Mouse (Mus musculus): ENCODE measurements around the gene Ndufb8.

Gene Ndufb8

DNA sequence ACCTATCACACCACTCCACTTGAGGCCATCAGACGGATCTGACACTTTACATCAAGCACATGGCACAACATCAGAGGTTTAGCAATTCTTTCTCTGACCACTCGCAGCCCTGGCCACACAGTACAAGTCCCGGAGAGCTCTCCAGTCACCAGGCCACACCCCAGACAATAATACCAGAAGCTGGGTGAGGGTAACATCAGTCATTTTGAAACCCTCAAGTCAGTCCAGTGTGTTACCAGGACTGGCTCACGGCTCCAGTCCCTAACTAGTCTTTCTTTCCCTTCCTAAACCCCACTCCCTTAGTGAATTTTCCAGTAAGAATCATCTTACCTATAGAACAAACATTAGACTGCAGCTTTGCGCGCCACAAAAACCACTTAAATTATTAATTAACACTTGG lies 25.2 kb downstream of the Ndufb8 start:
- DNase-seq (ENCODE audit: low spot score in 2 of 2): no peak

GRCm38 (mm10) chr19:44525551-44526205 lies 29.6 kb downstream of the Ndufb8 start:
- no peak for DNase-seq (ENCODE audit: low spot score in 2 of 2)

DNA sequence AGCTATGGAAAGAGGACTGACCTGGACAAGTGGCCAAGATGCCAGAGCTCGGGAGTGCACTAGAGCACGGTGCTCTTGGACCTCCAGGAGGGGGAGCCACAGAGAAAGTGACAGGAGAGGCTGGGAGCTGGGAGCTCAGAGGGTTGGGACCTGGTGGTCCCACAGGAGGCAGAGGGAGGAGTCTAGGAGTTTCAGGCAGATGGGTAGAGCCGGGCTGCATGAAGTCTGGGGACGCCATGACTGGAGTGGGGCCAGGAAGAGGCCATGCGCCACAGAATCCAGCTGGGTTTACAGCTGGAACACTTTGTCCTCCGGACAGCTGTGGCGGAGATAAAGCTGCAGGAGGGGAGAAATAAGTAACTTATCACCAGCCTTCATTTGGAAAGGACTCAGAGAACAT lies 36.1 kb downstream of the Ndufb8 start:
- peak in 1 of 2 experiments; percentile 9 for DNase-seq (ENCODE audit: low spot score in 2 of 2)

DNA sequence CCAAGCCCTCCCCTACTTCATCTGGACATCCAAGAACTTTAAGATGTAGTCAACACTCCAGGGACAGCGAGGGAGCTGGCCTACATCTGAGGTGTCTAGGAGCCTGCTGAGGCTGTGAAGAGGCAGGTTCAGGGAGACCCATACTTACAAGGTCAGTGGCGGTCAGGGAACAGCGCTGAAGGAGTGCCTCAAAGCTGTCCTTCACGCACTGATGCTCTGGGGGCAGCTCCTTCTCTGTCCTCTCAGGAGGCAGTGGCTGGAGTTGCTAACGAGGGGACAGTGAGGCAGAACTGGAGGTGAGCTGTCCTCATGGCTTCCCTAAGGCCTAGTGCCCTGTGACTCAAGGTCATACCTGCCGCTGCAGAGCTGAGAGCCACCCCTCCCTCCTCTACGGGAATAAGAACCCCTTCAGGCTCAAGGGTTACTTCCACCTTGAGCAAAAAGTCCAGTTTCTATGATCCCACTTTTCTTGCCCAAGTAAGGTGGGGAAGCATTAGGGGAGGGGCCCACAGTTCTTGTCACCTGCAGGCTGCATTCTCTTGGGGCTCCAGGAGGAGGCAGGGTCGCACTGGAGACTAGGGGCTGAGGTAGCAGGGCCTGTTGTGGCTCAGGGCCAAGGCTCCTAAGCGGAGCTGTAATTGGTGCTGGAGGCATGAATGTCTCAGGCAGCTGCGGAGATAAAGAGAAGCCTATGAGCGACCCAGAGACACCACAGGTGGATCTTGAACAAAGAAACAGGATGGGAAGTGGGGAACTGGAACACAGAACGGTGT lies 37.1 kb downstream of the Ndufb8 start:
- no peak for DNase-seq (ENCODE audit: low spot score in 2 of 2)

DNA sequence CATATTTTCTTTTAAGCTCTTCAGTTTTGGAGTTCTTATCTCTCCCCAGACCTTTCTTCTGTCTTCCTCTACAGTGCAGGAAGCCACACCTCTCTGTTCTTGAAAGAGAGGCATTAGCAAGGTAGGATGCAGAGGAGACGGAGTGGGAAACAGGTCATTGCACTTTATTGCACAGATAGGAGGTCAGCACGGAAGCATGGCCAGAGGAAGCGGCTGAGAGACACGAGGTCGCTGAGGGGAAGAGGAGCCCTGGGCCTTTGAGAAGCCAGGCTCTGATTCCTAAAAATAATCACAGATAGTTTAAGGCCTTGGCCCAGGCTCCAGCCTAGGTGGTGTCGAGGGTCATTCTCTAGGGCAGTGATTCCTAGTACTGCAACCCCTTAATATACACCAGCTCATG lies 39.5 kb downstream of the Ndufb8 start:
- no peak for DNase-seq (ENCODE audit: low spot score in 2 of 2)

- DNase-seq (ENCODE audit: low spot score in 2 of 2): no peak
Measured at GRCm38 (mm10) chr19:44514521-44515451, 40.5 kb downstream of the Ndufb8 start.

DNA sequence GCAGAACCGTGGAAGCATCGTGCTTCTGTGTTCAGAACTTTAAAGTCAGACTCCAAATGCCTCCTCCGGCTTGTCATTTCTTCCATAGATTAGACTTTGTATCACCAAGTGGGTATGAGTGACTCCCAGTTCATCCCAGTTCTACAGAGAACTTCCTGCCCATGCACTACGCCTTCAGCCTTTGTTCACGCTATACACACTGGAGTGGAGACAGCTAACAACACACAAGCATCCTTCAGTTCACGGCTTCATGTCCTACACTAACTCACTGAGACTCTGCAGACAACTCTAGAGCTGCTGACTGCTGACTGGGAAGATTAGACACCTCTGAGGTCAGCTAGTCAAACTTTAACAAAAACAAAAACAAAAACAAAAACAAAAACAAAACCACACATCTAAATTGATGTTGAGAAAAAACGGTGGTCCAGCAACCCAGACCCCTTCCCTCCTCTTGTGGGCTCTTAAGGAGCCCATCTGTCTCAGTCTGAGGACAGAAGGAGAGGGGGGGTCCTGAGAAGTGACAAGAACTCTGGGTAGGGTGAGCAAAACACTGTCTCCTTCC lies 41.2 kb downstream of the Ndufb8 start:
- no peak for DNase-seq (ENCODE audit: low spot score in 2 of 2)

DNA sequence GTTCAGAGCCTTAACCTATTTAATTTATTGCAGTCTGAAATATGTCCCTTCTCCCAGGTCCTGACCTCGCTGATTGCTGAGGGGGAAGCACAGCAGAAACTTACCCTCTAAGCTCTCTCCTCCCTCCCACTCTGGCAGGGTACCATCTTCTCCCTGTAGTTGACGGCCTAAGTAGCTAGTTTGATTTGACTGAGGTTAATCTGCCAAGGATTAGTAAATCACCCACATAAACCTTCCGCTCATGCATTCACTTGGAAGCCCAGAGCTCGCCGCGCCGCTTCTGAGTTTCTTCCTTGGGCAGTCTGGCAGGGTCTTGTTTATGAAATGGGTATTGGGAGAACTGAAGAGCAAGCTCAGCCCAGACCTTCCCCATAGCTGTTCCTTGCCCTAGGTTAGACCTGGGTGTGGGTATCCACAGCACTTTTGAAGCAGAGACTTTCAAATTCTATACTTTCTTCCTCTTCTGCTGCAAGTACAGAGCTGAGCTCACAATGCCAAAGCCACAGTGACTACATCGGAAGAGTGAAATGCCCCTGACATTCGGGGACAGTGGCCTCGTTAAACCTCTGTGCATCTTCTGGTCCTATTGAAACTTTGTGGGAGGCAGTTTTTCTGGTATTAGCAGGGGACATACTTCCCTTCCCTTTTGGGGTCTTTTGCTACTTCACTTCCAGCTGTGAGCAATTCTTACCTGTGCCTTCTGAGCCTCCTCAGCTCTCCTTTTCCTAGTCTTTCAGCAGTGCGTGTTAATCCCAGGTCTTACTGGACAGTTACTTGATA lies 42.0 kb downstream of the Ndufb8 start:
- DNase-seq (ENCODE audit: low spot score in 2 of 2): no peak

- DNase-seq (ENCODE audit: low spot score in 2 of 2): no peak
Measured at GRCm38 (mm10) chr19:44512601-44513000, 42.6 kb downstream of the Ndufb8 start.

DNA sequence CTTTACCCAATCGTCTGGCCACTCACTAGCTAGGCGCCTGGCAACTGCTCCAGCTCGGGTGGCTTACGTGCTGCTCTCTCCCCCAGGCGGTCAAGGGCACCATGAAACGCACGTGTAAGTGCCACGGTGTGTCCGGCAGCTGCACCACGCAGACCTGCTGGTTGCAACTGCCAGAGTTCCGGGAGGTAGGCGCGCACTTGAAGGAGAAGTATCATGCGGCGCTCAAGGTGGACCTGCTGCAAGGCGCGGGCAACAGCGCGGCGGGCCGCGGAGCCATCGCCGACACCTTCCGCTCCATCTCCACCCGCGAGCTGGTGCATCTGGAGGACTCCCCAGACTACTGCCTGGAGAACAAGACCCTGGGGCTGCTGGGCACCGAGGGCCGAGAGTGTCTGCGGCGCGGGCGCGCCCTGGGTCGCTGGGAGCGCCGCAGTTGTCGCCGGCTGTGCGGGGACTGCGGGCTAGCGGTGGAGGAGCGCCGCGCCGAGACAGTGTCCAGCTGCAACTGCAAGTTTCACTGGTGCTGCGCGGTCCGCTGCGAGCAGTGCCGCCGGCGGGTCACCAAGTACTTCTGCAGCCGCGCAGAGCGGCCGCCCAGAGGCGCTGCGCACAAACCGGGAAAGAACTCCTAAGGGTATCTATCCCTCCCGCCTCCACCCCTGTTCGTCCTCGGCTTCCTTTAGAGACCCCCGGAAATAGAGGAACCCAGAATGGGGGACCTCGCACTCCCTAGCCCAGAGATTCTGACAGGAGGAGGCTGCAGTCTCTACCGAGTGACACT lies 43.6 kb downstream of the Ndufb8 start:
- no peak for DNase-seq (ENCODE audit: low spot score in 2 of 2)

- no peak for DNase-seq (ENCODE audit: low spot score in 2 of 2)
Measured at GRCm38 (mm10) chr19:44510534-44511175, 44.6 kb downstream of the Ndufb8 start.

DNA sequence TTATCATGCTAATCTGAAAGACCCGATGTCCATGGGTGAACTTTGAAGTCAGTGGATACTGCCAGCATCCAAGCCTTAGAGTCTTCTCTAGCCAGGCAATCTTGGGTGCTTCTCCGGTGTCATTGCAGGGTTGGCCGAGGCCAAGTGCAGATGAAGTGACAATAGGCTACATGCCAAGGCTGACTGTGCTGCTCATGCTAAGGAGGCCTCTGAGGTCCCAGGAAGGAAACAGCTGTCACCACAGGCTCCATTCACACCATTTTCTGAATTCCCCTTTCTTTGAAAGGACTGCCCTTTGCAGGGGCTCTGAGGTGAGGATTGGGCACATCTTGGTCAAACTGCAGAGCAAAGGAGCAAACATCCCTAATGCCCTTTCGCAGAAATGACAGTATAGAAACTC lies 52.5 kb downstream of the Ndufb8 start:
- DNase-seq (ENCODE audit: low spot score in 2 of 2): no peak

DNA sequence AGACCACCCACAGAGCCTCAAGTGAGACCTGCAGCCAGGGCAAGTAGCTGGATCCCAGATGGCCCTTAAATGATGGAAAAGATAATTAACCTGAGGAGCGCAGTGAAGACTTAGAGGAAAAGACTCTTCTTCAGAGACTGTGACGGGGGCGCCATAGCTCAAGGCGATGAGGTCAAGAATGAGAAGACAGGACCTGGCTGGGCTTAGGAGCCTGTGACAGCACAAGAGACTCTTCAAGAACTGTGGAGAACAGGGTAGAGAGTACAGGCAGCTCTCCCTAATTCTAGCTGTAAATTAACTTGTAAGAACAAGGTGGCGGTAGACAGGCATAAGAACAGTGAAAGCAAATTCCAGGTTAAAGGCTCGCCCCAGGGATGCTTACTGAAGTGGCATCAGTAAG lies 53.3 kb downstream of the Ndufb8 start:
- DNase-seq (ENCODE audit: low spot score in 2 of 2): no peak

GRCm38 (mm10) chr19:44500240-44500639 lies 55.0 kb downstream of the Ndufb8 start:
- DNase-seq (ENCODE audit: low spot score in 2 of 2): no peak

GRCm38 (mm10) chr19:44498936-44499335 lies 56.3 kb downstream of the Ndufb8 start:
- no peak for DNase-seq (ENCODE audit: low spot score in 2 of 2)
